Mouse (Mus musculus) megakaryocyte, embryonic 14.5 days (primary cell): Measurements from ENCODE around the gene Pou2af1.

Experiments
- FLI1 ChIP-seq: IDR thresholded peaks from 2 replicates; pipeline ENCODE4 v1.6.1; 2012; ENCODE audit warnings: low read length, inconsistent platforms, mixed read lengths
- GATA1 ChIP-seq: IDR thresholded peaks from 3 replicates; pipeline ENCODE4 v1.6.1; 2012; ENCODE audit warnings: mixed read lengths, low read length, inconsistent platforms, borderline replicate concordance

DNA sequence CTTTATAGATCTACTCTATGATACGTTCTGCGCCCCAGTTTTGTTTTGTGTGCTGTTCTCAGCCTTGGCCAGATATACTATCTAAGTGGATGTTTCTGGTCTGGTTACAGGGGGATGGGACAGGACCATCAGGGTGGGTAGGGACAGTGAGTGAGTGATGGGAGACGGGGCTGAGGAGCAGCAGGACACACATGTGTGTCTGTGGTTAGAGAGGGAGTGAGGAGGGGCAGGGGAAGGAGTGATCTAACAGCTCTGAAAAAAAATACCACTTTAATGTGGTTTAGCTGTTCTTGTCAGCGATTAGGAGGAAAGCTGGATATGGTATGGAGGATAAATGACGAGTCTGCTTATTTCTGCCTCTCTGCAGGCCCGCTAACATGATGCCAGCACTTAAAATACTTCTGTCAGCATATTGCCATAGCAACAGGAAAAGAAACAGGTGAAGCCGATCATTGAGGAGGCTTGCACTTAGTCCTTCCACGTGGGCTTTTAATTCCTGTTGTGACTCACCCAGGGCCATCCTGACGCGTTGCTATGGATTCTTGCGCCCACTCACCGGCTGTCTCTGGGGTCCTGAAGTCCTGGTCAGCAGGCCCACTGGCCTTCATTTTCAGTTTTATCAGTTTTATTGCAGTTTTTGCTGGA, 25.4 kb downstream of the Pou2af1 start:
- TF ChIP-seq GATA1 (no peak), FLI1 (no peak)
